Mouse (Mus musculus): ENCODE results near the gene Wipi1. TPM values are rescaled to one million over a fixed set of nuclear protein-coding genes. Genes with fewer than 3 reads are reported as not detected.

Wipi1 gene
- polyA plus RNA-seq, 1 experiment from 2014 or later = 46.4 TPM

DNA sequence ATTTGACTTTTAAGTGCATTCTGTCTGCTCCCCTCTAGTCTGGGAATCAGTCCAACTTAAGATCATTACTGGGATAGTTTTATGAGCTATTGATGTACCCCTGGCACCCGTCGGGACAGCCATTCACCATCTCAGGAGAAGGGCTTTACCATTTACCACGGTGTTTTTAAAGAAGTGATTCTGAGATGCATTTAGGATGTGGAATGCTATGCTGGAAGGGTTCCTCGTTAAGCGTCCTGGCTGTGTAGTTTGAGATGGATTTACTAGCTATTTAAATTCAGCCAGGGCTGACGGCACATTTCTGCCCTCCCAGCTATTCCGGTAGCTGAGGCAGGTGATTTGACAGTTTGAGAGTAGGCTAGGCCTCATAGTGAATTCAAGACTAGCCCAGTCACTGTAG is 67.3 kb downstream of the Wipi1 start:
- Histone ChIP-seq H3K9me3 (ENCODE audit: control insufficient read depth, low read length) (no peaks in the 10 kb centered on the region), H3K27me3 (ENCODE audit: control insufficient read depth, insufficient read depth, low read depth, low read length) (no peaks in the 10 kb centered on the region), H3K27ac (ENCODE audit: low read length) (no peak overlapping the region), H3K9ac (ENCODE audit: low read length) (no peak overlapping the region), H3K4me2 (ENCODE audit: low read depth, low read length) (no peak overlapping the region), H3K4me3 (ENCODE audit: low read length) (no peak overlapping the region), H3K36me3 (ENCODE audit: control insufficient read depth, insufficient read depth, low read length) (no peaks in the 10 kb centered on the region), H3K4me1 (replicated peaks; ENCODE audit: control insufficient read depth, insufficient read depth, low read length) (peaks cover 16% of the 10 kb centered on the region)
- ATAC-seq (ENCODE audit: low read depth) = no peak
- 53% methylated on average over 7 of the region's 7 CpGs for WGBS

DNA sequence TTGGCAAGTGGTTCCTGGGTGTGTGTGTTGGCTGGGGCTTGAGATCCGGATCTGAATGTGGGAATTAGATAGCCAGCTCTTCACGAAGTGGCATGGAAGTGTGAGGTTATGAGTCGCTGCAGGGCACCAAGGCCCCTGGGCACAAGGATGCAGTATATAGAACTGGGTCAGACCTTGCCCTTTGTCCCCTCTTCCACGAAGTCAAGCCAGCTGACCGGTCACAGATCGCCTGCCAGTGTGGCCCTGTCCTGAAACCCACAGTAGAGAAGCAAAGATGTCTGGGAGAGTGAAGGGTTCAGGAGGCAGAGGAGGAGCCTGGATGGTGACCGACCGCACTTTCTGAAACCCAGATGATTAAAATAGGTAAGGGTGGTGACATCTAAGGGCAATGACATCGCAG is 68.3 kb downstream of the Wipi1 start:
- H3K9ac ChIP-seq (ENCODE audit: low read length) = no peak overlapping the region
- WGBS = 72% methylated on average over 9 of the region's 9 CpGs
- no peaks in the 10 kb centered on the region for H3K9me3 ChIP-seq (ENCODE audit: control insufficient read depth, low read length)
- H3K4me1 ChIP-seq (replicated peaks; ENCODE audit: control insufficient read depth, insufficient read depth, low read length) = peaks cover 16% of the 10 kb centered on the region
- no peak overlapping the region for H3K4me2 ChIP-seq (ENCODE audit: low read depth, low read length)
- ATAC-seq (ENCODE audit: low read depth) = no peak
- no peak overlapping the region for H3K27ac ChIP-seq (ENCODE audit: low read length)
- H3K27me3 ChIP-seq (ENCODE audit: control insufficient read depth, insufficient read depth, low read depth, low read length) = no peaks in the 10 kb centered on the region
- H3K4me3 ChIP-seq (ENCODE audit: low read length) = no peak overlapping the region
- H3K36me3 ChIP-seq (ENCODE audit: control insufficient read depth, insufficient read depth, low read length) = no peaks in the 10 kb centered on the region

DNA sequence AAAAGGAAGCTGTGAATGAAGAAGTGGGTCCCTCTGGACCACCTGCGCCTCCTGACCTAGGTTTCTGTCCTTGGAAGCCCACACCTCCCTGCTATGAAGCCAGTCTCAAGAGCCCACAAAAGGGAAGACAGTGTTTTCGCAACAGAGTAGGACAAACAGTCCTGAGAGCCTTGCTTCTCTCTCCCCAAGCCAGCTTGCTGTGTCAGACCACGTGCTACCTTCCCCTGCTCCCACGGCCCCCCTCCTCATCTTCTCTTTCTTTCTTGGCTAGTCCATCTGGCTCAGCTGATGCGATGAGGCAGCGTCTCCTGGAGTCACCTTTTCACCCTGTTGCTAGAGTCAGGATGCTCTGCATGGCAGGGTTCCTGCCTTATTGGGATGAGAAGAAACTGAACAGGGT is 72.5 kb downstream of the Wipi1 start:
- no peak overlapping the region for H3K4me3 ChIP-seq (ENCODE audit: low read length)
- no peaks in the 10 kb centered on the region for H3K9me3 ChIP-seq (ENCODE audit: control insufficient read depth, low read length)
- no peak overlapping the region for H3K27ac ChIP-seq (ENCODE audit: low read length)
- ATAC-seq (ENCODE audit: low read depth) = no peak
- 41% methylated on average over 6 of the region's 6 CpGs for WGBS
- no peak overlapping the region for H3K4me2 ChIP-seq (ENCODE audit: low read depth, low read length)
- H3K9ac ChIP-seq (ENCODE audit: low read length) = no peak overlapping the region
- no peaks in the 10 kb centered on the region; the same call in 1 of the 2 replicates for H3K4me1 ChIP-seq (replicated peaks; ENCODE audit: control insufficient read depth, insufficient read depth, low read length)
- no peaks in the 10 kb centered on the region for H3K36me3 ChIP-seq (ENCODE audit: control insufficient read depth, insufficient read depth, low read length)
- H3K27me3 ChIP-seq (ENCODE audit: control insufficient read depth, insufficient read depth, low read depth, low read length) = no peaks in the 10 kb centered on the region

DNA sequence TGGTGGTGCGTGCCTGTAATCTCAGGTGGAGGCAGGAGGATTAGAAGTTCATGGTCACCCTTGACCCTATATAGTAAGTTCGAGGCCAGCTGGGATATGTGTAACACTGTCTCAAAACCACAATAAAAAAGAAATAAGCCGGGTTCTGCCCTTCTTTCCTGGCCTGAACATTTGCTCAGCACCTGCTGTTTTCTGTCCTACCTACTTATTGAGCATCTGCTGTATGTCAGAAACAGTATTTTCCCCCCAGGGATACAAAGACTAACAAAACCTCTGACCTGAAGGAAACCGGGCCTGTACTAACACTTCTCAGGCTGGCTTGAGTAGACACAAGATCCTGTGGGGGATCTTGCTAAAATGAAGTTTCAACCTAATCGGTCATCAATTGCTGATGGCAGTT is 74.8 kb downstream of the Wipi1 start:
- Histone ChIP-seq H3K4me2 (ENCODE audit: low read depth, low read length) (no peak overlapping the region), H3K4me3 (ENCODE audit: low read length) (no peak overlapping the region), H3K36me3 (ENCODE audit: control insufficient read depth, insufficient read depth, low read length) (no peaks in the 10 kb centered on the region), H3K4me1 (replicated peaks; ENCODE audit: control insufficient read depth, insufficient read depth, low read length) (no peaks in the 10 kb centered on the region), H3K27ac (ENCODE audit: low read length) (no peak overlapping the region), H3K9ac (ENCODE audit: low read length) (no peak overlapping the region), H3K9me3 (ENCODE audit: control insufficient read depth, low read length) (no peaks in the 10 kb centered on the region), H3K27me3 (ENCODE audit: control insufficient read depth, insufficient read depth, low read depth, low read length) (no peaks in the 10 kb centered on the region)
- no peak for ATAC-seq (ENCODE audit: low read depth)
- WGBS = 63% methylated on average over 5 of the region's 5 CpGs

DNA sequence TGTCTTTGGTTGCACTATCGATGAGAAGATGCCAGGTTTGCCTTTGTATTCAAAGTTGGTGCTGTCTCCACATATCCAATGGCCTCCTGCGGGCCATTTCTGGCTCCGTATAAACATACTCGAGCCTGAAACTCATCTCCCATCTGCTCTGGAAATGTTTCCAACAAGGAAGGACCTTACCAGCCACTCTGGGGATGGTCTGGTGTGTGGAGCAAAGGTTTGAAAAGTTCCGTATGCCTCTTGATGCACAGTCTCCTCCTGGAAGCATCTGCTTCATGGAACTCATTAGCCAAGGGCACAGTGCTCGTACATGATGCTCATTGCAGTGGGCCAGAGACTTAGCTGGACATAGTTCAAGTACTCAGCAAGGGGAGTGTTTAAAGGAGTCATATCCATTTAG is 75.8 kb downstream of the Wipi1 start:
- ATAC-seq (ENCODE audit: low read depth) = no peak
- 89% methylated on average over 6 of the region's 6 CpGs for WGBS
- H3K9ac ChIP-seq (ENCODE audit: low read length) = no peak overlapping the region

DNA sequence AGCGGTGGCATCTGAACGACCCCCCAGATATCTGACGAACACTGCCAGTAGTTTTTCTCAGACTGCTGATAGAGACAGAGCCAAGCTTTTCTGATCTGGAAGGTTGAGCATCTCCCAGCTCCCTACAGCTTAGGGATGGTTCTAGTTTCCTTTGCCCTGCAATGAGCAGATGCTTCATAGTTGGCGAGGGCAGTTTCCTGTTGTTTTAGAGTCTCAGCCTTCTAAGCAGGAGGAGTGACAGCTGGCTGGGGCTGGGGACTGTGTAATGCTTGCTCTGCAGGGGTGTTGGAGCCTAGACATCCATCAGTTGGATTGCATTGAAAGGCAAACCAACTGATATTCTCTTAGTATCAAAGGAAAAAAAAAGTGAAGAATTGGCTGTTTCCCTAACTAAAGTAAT is 81.7 kb downstream of the Wipi1 start:
- no peaks in the 10 kb centered on the region for H3K4me1 ChIP-seq (replicated peaks; ENCODE audit: control insufficient read depth, insufficient read depth, low read length)
- H3K4me3 ChIP-seq (ENCODE audit: low read length) = no peak overlapping the region
- H3K9me3 ChIP-seq (ENCODE audit: control insufficient read depth, low read length) = no peaks in the 10 kb centered on the region
- H3K4me2 ChIP-seq (ENCODE audit: low read depth, low read length) = no peak overlapping the region
- no peak overlapping the region for H3K27ac ChIP-seq (ENCODE audit: low read length)
- WGBS = 66% methylated on average over 4 of the region's 4 CpGs
- H3K36me3 ChIP-seq (ENCODE audit: control insufficient read depth, insufficient read depth, low read length) = no peaks in the 10 kb centered on the region
- no peak overlapping the region for H3K9ac ChIP-seq (ENCODE audit: low read length)
- H3K27me3 ChIP-seq (ENCODE audit: control insufficient read depth, insufficient read depth, low read depth, low read length) = no peaks in the 10 kb centered on the region
- ATAC-seq (ENCODE audit: low read depth) = no peak

More for the DNA sequence above, 75.8 kb downstream of the Wipi1 start:
- no peak overlapping the region for H3K4me2 ChIP-seq (ENCODE audit: low read depth, low read length)
- H3K36me3 ChIP-seq (ENCODE audit: control insufficient read depth, insufficient read depth, low read length) = no peaks in the 10 kb centered on the region
- H3K27ac ChIP-seq (ENCODE audit: low read length) = no peak overlapping the region
- no peaks in the 10 kb centered on the region for H3K27me3 ChIP-seq (ENCODE audit: control insufficient read depth, insufficient read depth, low read depth, low read length)
- H3K4me3 ChIP-seq (ENCODE audit: low read length) = no peak overlapping the region
- H3K9me3 ChIP-seq (ENCODE audit: control insufficient read depth, low read length) = no peaks in the 10 kb centered on the region
- H3K4me1 ChIP-seq (replicated peaks; ENCODE audit: control insufficient read depth, insufficient read depth, low read length) = no peaks in the 10 kb centered on the region

DNA sequence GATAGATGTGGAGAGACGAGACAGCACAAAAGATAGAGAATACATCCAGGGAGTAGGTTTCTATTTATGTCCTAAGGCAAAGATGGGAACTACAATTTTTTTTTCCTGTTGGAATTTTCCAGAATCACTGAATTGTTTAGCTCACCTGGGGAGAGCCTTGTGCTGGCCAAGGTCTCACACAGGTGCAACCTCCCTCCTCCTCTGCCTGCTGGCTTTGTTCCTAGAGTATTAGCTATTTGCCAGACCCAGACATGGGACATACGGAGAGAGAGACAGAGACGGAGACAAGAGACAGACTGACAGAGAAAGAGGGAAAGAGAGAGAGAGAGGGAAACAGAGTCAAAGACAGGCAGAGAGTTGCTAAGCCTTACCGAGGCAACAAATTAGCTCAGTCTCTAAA is 86.2 kb downstream of the Wipi1 start:
- no peaks in the 10 kb centered on the region for H3K9me3 ChIP-seq (ENCODE audit: control insufficient read depth, low read length)
- no peak for ATAC-seq (ENCODE audit: low read depth)
- no peak overlapping the region for H3K4me3 ChIP-seq (ENCODE audit: low read length)
- H3K4me1 ChIP-seq (replicated peaks; ENCODE audit: control insufficient read depth, insufficient read depth, low read length) = no peaks in the 10 kb centered on the region
- H3K9ac ChIP-seq (ENCODE audit: low read length) = no peak overlapping the region
- no peaks in the 10 kb centered on the region for H3K27me3 ChIP-seq (ENCODE audit: control insufficient read depth, insufficient read depth, low read depth, low read length)
- WGBS = 93% methylated on average over 4 of the region's 4 CpGs
- H3K27ac ChIP-seq (ENCODE audit: low read length) = no peak overlapping the region
- H3K4me2 ChIP-seq (ENCODE audit: low read depth, low read length) = no peak overlapping the region
- no peaks in the 10 kb centered on the region for H3K36me3 ChIP-seq (ENCODE audit: control insufficient read depth, insufficient read depth, low read length)

DNA sequence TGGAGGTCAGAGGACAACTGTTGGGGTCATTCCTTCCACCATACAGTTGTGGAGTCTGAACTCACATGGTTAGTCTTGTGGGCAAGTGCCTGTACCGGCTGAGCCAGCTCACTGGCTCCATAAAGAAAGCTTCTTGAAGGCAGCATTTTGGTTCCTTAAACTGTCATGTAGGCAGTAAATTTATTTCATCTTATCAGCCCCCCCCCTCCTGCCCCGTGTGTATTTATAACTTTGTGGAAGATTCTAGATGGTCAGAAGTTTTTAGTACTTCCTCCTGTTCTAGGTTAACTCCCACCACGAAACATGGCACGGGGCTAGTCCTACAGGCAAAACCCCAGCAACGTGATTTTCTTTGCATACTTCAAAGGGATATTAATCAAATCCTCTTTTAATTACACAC is 86.9 kb downstream of the Wipi1 start:
- no peaks in the 10 kb centered on the region for H3K4me1 ChIP-seq (replicated peaks; ENCODE audit: control insufficient read depth, insufficient read depth, low read length)
- H3K4me2 ChIP-seq (ENCODE audit: low read depth, low read length) = no peak overlapping the region
- no peak for ATAC-seq (ENCODE audit: low read depth)
- H3K9me3 ChIP-seq (ENCODE audit: control insufficient read depth, low read length) = no peaks in the 10 kb centered on the region
- 72% methylated on average over 5 of the region's 5 CpGs for WGBS
- no peaks in the 10 kb centered on the region for H3K36me3 ChIP-seq (ENCODE audit: control insufficient read depth, insufficient read depth, low read length)
- no peaks in the 10 kb centered on the region for H3K27me3 ChIP-seq (ENCODE audit: control insufficient read depth, insufficient read depth, low read depth, low read length)
- H3K9ac ChIP-seq (ENCODE audit: low read length) = no peak overlapping the region
- H3K4me3 ChIP-seq (ENCODE audit: low read length) = no peak overlapping the region
- no peak overlapping the region for H3K27ac ChIP-seq (ENCODE audit: low read length)

Measured in lung, embryonic 16.5 days (tissue).